Mouse (Mus musculus): ENCODE measurements around the gene Ly6f.

Ly6f gene

GRCm38 (mm10) chr15:75318584-75318983, 50.4 kb downstream of the Ly6f start:
- no peak for DNase-seq (ENCODE audit: low spot score)

DNA sequence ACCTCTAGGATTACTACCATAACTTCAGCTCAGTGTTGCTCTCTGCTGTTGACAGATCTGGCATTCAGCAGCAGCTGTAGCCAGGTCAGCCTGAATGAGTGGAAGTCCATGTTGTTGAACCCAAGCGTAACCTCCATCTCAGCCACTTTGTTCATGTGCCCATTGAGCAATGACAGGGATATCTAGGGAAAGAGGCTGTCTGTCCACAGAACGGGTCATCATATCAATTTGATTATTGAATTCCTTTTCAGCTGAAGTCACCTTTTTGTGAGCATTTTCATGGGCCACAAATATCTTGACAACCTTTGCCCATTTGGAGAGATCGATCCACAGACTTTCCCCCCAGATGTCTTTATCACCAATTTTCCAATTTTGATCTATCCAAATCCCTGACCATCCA, 51.9 kb downstream of the Ly6f start:
- DNase-seq (ENCODE audit: low spot score): no peak

Measured in layer of hippocampus, adult 9-10 months (tissue).